Mouse (Mus musculus) C2C12 (cell line): ENCODE data around the gene Olfr978. TPM values are rescaled to one million over a fixed set of nuclear protein-coding genes. Genes with fewer than 3 reads are reported as not detected.
"Not testable (repeated sequence)": the region's sequence is repeated elsewhere in the genome, so short reads cannot be mapped to it uniquely, and the experiment has no call there.

Source experiments
- H3K27me3 ChIP-seq: one replicate; pipeline ENCODE4 v1.6.1; 2011; ENCODE audit not compliant: control insufficient read depth, insufficient read depth, insufficient read length
- H3K36me3 ChIP-seq: one replicate; pipeline ENCODE4 v1.6.1; 2011; ENCODE audit not compliant: control insufficient read depth, insufficient read depth
- H3K4me3 ChIP-seq: one replicate; pipeline ENCODE4 v1.5.1; 2011; ENCODE audit warnings: mild to moderate bottlenecking, control low read depth; ENCODE audit not compliant: poor library complexity, insufficient read depth, severe bottlenecking
- H3K79me2 ChIP-seq: one replicate; pipeline ENCODE4 v1.6.1; 2011; ENCODE audit not compliant: control insufficient read depth, insufficient read depth
- H3K79me3 ChIP-seq: one replicate; pipeline ENCODE4 v1.6.1; 2011; ENCODE audit warnings: low read depth, control low read depth
- H3ac ChIP-seq: one replicate; pipeline ENCODE3; 2011; ENCODE audit warnings: low read depth; ENCODE audit not compliant: control insufficient read depth, insufficient read length
- CEBPB ChIP-seq: IDR thresholded peaks from one replicate; pipeline ENCODE4 v1.6.1; 2011; ENCODE audit warnings: low read depth, mild to moderate bottlenecking, control low read depth, moderate library complexity
- CTCF ChIP-seq: IDR thresholded peaks from one replicate; pipeline ENCODE4 v1.5.1; 2011; ENCODE audit not compliant: control insufficient read depth, insufficient read depth, insufficient read length
- FOSL1 ChIP-seq: IDR thresholded peaks from one replicate; pipeline ENCODE4 v1.8.0; 2011; ENCODE audit warnings: mild to moderate bottlenecking, low read length; ENCODE audit not compliant: poor library complexity, insufficient read depth, severe bottlenecking
- MAX ChIP-seq: IDR thresholded peaks from one replicate; pipeline ENCODE4 v1.6.1; 2011; ENCODE audit warnings: mild to moderate bottlenecking, control low read depth
- MYOD1 ChIP-seq: IDR thresholded peaks from one replicate; pipeline ENCODE4 v1.6.1; 2011; ENCODE audit warnings: low read depth; ENCODE audit not compliant: control insufficient read depth, insufficient read length
- MYOG ChIP-seq: IDR thresholded peaks from one replicate; pipeline ENCODE4 v1.6.1; 2011; ENCODE audit not compliant: control insufficient read depth, insufficient read length; ENCODE audit errors: extremely low read depth
- USF1 ChIP-seq: IDR thresholded peaks from one replicate; pipeline ENCODE4 v1.6.1; 2011; ENCODE audit warnings: low read depth, mild to moderate bottlenecking, control low read depth, moderate library complexity
- long read RNA-seq, 2 experiments: library from polyadenylated mRNA; unstranded; transcript quantifications; one replicate each; pipeline ENCODE4 v2.0.0; 2019 to 2020
- polyA plus RNA-seq: library from polyadenylated mRNA; unstranded; fragments of >200 nt; fragmentation: generic; extraction: Trizol; gene quantifications from one replicate; pipeline ENCODE4 v1.2.1, GENCODE M21; 2012; ENCODE audit warnings: missing spikeins

Gene Olfr978
- not detected for polyA plus RNA-seq
- long read RNA-seq, experiment 1 = 0 reads
- long read RNA-seq, experiment 2 = 0 reads

DNA sequence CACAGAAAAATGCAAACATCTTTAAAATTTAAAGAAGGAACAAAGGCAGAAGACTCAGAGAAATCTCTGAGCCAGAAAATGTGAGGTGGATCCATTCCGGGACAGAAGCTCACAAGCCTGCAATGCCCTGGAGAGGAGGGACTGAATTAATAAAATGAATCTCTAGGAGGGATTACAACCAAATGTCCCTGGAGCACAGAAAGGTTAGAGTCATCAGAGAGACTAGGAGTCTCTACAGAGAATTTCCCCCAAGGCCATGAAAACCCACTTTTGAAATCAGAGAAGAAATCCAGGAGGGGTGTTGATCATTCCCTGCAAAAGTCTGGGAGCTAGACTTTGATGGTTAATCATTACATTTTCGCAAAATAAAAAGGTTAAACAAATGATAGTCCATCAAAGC is at the start of gene Olfr978:
Gene Olfr978, plus strand, starts transcription at position 301 of the 400 bp plus-strand sequence.
- Histone ChIP-seq H3K4me3 (no peak within 1 kb of the TSS), H3K79me2 (no peaks in the 10 kb centered on the region), H3K36me3 (no peaks in the 10 kb centered on the region), H3K27me3 (no peaks in the 10 kb centered on the region), H3ac (no peak within 1 kb of the TSS), H3K79me3 (no peaks in the 10 kb centered on the region)
- TF ChIP-seq MYOG (no peak), MYOD1 (no peak), FOSL1 (no peak), CEBPB (no peak), CTCF (no peak), MAX (no peak), USF1 (no peak)

DNA sequence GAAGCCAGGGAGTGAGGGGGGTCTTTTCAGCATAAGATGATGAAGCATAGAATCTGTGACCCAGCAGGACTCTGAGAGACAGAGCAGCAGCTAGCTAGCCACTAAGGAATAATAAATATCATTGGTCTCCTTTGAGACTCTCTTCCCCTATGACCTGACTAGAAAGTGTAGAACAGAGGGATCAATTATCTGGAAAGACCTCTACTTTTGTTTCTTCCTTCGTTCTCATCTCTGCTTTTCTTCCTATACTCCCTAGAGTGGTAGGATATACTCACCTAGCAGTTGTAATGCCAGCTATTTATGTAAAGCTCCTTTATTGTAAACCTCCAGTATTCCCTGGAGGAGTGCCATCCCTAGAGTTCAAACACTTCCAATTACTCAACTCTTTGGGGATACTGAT is 40.0 kb upstream of the Olfr978 start, which contains the start of gene Olfr975:
Gene Olfr975, minus strand, starts transcription at position 101 of the 400 bp plus-strand sequence.
- no peaks in the 10 kb centered on the region for H3K36me3 ChIP-seq
- H3K4me3 ChIP-seq = no peak within 1 kb of the TSS
- TF ChIP-seq CTCF (no peak), USF1 (no peak), MYOD1 (no peak), FOSL1 (no peak), MAX (no peak), CEBPB (no peak)

GRCm38 (mm10) chr9:39961033-39961432 is 30.9 kb upstream of the Olfr978 start, which contains the start of gene Olfr976:
Gene Olfr976 (minus strand): TSS chr9:39961133.
- not testable (repeated sequence) for H3K4me3 ChIP-seq, H3K36me3 ChIP-seq

More for the DNA sequence above, 40.0 kb upstream of the Olfr978 start, which contains the start of gene Olfr975:
- Histone ChIP-seq H3ac (no peak within 1 kb of the TSS), H3K79me3 (no peaks in the 10 kb centered on the region), H3K27me3 (no peaks in the 10 kb centered on the region), H3K79me2 (no peaks in the 10 kb centered on the region)

GRCm38 (mm10) chr9:39976581-39977145 is 15.2 kb upstream of the Olfr978 start:
- not testable (repeated sequence) for H3K4me3 ChIP-seq, H3K79me3 ChIP-seq, H3K79me2 ChIP-seq, H3ac ChIP-seq, H3K36me3 ChIP-seq, H3K27me3 ChIP-seq

More at GRCm38 (mm10) chr9:39961033-39961432, 30.9 kb upstream of the Olfr978 start, which contains the start of gene Olfr976:
- H3ac ChIP-seq, H3K27me3 ChIP-seq, H3K79me2 ChIP-seq, H3K79me3 ChIP-seq: not testable (repeated sequence)

DNA sequence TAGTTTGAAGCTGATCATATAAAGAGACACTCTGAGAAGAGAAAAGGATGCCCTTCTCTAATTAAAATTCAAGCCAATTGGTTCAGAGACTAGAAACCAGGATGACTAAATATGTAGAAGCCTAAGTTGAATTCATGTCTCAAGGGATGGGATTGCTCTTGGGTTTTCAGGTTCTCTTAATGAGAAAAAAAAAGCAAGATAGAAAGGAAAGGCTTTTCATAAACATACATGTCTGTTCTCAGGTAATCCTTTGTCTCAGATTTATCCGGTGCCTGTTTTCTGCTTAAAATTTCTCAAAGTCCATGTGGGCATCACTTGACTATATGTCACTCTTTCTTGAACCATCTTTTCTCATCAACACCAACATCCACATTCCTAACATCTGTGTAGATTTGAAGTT is 11.5 kb downstream of the Olfr978 start, which contains the start of gene Olfr979:
Gene Olfr979, minus strand, starts transcription at position 101 of the 400 bp plus-strand sequence.
- Histone ChIP-seq H3K79me3 (no peaks in the 10 kb centered on the region), H3K79me2 (no peaks in the 10 kb centered on the region), H3K4me3 (no peak within 1 kb of the TSS), H3K36me3 (no peaks in the 10 kb centered on the region), H3K27me3 (no peaks in the 10 kb centered on the region), H3ac (no peak within 1 kb of the TSS)
- TF ChIP-seq MYOG = no peak
- TF ChIP-seq USF1 = no peak
- TF ChIP-seq MAX = no peak
- no peak for TF ChIP-seq FOSL1
- TF ChIP-seq CEBPB = no peak
- TF ChIP-seq CTCF = no peak
- TF ChIP-seq MYOD1 = no peak

GRCm38 (mm10) chr9:40009482-40009881 is 17.6 kb downstream of the Olfr978 start, which contains the start of gene Olfr980:
Gene Olfr980 (minus strand): TSS chr9:40009582.
- H3K36me3 ChIP-seq = no peaks in the 10 kb centered on the region
- no peaks in the 10 kb centered on the region for H3K79me3 ChIP-seq
- no peak for TF ChIP-seq MYOG
- TF ChIP-seq FOSL1 = no peak
- TF ChIP-seq CEBPB = no peak
- no peak for TF ChIP-seq MYOD1
- no peak for TF ChIP-seq USF1
- no peak for TF ChIP-seq MAX
- no peak for TF ChIP-seq CTCF
- no peaks in the 10 kb centered on the region for H3K79me2 ChIP-seq
- no peak within 1 kb of the TSS for H3K4me3 ChIP-seq
- no peak within 1 kb of the TSS for H3ac ChIP-seq
- H3K27me3 ChIP-seq = no peaks in the 10 kb centered on the region
